Mouse (Mus musculus) lung, adult 18-20 months (tissue): ENCODE results near the gene Cnga3.

Source experiments
- DNase-seq, 2 experiments: peaks; one replicate each; pipeline ENCODE4 v3.0.0; 2022; ENCODE audit warnings: mixed read lengths in 2 of 2

Gene Cnga3

DNA sequence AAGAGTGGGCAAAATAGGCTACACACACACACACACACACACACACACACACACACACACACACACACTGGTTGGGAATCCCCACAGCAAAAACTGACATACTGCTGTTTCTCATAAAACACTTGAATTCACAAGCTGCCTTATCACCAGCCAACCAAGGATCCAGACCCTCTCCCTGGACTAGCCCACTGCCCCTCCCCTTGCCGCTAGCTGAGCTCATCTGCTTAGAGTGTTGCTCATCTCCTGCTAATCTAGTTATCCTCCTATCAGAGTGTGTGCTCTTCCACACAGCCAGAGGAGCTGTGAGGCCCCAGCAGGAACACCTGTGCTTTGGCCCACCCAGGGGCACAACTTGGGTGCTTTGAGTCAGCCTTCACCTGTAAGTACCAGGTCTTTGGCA is at the start of gene Cnga3:
Cnga3 (plus strand) TSS at position 291 of the 400 bp plus-strand sequence.
- no peak for DNase-seq

DNA sequence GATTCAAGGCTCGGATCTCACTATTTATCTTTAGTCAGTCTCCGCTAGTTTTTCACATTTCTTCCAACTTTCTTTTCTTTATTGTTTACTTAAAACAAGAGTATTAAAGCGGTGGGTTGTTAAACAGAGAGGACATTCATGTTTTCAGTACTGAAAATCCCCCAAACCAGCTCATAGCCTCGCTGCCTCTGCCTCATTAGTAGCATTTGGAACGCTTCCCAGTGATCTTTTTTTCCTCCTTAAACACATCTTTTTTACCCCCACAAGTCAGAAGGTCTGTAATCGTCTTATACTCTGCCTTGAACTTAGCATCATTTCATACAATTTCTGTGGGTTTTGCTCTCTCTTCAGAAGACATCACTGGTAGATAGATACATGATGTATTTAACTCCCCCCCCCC is 48.2 kb upstream of the Cnga3 start:
- DNase-seq, result no peak

DNA sequence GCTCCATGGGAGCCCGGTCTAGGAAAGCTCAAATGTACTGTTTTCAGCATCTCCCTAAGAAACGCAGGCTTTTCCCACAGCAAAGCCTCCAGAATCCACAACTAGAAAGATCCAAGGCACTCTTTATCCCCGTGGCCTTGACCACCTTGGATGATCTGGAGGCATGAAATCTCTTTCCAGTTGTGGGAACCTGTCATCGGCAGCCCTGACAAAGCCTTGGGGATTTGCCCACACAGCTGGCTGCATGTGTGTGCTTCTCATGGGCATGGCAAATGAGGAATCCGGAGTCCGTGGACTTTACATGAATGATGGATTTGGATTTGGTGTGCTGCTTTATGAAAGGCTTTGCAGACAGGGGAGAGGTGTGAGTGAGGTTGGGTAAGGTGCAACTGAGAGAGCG is 46.3 kb upstream of the Cnga3 start:
- DNase-seq, result no peak

DNA sequence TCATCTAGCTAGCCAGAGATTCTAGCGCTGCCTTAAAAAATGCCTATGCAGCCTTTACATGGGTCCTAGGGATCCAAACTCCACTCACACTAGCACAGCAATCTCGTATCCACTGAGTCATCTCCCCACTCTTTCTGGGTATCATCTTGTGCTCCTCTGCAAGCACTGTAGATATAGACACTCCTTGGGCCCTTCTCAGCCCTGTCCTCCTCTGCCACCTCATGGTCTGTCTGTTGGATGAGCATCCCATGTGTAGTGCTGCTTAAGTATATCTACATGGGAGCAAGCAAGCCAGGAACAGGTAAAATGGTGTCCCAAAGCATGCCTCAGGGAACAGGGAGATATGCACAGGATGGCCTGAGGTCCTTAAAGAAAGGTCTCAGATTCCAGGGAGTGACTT is 36.4 kb upstream of the Cnga3 start:
- no peak for DNase-seq

DNA sequence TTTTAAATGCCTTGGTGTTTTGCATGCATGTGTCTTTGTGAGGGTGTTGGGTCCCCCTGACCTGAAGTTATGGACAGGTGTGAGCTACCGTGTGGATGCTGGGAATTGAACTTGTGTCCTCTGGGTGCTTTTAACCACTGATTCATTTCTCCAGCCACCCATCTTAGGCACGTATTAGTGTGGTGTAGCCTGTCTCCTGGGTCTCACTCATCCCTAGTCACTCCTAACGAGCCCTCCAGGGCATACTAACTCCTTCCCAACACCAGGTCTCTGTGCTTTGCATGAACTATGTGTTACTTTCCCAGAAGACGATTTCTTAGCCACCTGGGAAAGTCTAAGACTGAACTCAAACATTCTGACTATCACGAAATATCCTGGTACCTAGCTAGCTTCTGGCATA is 34.4 kb upstream of the Cnga3 start:
- no peak for DNase-seq

DNA sequence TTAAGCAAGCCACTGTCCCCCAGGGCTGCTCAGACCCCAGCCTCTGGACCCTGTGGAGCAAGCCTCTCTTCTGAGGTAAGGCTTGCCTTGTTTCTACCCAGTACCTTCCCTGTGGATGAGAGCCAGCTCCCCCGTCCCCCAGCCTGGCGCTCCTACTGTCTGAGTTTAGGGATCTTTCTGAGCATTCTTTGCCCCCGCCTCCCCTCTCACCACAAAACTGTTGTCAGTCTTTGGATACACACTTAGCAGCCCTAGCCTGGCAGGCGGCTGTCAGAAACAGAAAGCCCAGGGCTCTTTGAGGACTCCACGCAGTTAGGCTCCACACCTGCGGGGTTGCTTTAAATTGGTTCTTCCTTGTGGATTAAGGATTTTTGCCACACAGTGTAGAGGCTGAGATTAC is 27.2 kb upstream of the Cnga3 start:
- no peak for DNase-seq

DNA sequence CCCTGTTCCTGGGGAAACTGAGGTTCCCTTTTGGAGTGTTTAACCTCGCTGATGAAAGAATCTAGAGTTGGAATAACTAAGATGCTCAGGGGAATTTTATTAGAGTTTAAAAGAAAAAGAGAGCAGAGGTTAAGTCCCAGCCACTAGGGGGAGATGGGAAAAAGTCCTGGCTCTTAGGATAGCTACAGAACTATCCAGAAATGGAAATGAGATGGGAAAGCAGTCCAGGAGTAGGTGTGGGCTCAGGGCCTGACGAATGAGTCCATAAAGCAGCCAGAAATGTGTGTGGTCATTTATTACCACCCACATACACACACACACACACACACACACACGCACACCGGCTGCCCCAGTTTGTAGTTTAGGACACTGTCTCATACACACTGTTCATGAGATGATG is 19.6 kb upstream of the Cnga3 start:
- DNase-seq, result no peak

DNA sequence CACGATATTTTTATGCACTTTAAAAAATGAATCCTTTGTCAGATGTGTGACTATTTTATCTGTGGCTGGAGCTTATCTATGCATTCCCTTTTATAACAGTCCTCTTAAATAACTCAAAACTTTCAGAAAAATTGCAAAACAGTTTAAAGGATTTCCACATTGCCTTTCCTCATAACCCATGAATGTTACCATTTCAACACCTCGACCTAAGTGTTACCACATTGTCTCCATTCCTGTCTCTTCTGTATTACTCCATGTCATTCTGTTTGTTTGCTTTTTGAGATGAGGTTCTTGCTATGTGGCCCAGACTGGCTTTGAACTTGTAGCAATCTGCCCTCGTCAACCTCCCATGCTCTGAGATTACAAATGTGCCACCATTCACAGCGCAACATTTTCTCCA is 12.8 kb upstream of the Cnga3 start:
- no peak for DNase-seq

DNA sequence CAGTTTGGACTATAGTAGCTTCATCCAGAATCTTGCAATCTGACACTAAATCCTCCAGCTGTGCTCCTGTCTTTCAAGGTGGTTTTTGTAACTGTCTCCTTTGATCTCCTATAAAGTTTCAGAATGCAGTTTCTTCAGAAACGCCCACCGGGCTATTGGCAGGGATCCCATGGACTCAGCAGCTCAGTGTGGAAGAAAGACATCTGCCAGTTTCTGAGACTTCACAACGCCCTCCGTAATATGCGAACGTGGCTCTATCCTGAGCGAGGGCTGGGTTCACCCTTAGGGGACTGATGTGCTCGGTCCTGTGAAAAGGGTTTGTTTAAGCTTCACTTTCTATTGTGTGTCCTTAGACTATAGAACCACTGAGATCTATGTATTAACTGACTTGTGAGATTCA is 6.5 kb upstream of the Cnga3 start:
- no peak for DNase-seq

DNA sequence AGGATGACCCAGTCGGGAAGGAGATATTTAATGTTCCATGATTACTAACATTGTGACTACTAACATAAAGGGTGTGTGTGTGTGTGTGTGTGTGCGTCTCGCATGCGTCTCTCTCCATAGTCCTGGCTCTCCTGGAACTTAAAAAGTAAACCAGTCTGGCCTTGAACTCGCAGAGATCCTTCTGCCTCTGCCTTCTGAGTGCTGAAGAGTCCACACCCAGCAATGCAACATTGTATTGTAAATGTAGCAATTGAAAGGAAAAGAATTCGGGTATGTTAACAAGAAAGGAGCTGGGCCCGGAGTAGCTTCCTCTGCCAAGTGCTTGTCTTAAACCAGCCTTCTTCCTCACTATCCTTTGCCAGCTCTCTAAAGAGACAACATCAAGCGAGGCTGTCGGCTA is 1.9 kb upstream of the Cnga3 start:
- DNase-seq, result no peak

DNA sequence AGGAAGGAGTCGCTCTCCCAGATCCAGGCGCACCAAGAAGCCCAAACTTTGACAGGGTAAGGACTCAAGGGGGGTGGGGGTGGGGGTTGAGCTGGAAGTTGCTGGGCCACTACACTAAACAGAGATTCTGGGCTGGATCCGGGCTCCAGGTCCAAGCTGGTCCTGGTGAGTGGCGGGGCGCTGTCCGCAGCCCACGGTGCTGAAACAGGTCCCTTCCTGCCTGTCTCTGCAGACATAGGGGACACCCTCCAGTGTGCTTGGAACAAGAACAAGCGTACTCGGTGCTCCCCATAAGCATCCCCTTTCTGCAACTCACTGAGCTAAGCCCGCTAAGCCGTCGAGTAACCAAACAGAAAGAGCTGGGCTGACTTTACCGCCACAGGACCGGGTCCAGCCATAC is 4.2 kb downstream of the Cnga3 start:
- peak; percentile 6 to 9 for DNase-seq

DNA sequence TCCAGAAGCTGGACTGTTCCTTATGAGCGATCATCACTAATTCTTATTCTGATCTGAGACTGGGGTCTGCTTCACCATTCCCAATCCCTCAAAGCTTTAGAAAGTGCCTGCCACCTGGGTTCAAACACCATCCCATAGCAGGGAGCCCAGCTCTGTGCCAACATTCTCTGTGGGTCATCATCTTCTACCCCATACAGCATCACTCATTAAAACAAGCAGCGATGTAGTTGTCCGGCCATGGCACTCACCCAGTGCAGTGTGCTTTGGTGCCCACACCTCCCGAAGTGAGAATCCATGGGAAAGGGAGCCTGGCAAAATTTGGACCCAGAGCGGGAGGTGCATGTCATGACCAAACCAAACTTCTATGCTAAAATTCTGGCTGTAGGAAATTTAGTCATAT is 5.4 kb downstream of the Cnga3 start:
- no peak for DNase-seq

DNA sequence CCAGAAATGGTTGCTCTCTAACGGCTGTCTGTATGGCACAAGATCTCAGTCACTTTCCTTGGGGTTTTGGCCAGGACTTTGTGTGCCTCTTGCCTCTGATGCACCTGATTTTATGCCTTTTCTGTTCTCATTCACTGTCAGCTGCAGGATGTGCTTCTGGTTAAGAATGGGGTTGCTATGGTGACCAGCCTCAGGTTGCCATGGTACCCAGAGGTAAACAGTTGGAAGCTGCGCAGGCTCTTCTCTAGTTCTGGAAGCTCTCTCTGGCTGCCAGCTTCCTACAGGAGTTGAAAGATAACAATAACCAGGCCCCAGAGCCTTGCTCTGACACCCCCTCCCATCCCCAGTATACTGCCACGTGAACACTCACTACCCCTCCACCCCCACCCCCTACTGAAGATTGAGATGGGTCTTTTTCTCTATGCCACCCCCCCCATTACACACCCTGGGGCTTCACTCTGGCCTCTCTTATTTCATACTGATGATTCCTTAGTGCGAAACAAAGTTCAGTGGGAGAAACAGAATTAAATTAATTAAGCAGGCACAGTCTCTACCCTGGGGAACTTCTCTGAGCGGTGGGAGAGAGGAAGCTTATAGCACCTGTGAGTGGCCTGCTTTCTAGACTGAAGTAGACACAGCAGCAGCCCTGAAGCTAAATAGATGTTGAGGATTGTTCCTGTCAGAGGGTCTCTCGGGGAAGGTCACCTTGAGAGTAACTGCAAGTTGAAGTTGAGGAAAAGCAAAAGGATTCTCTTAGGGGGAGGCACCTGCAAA is 6.1 kb downstream of the Cnga3 start:
- DNase-seq, result no peak

DNA sequence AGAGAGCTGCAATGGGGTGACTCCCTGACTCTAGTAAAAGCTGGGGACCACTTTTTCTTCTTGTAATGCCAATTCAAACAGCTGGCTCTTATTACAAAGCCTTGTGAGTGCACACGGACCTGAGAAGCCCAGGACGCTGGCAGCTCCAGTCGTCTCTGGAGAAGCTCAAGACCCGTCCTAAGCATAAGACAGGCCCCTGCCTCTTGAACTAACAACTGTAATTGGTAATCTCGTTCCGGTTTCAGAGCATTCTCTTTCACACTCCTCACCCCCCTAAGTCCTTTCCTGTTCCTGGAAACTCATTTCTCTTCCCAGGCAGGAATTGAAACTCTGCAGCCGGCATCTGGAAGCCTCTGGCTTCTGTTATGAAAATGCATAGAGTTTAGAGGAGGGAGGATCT is 7.8 kb downstream of the Cnga3 start:
- no peak for DNase-seq

DNA sequence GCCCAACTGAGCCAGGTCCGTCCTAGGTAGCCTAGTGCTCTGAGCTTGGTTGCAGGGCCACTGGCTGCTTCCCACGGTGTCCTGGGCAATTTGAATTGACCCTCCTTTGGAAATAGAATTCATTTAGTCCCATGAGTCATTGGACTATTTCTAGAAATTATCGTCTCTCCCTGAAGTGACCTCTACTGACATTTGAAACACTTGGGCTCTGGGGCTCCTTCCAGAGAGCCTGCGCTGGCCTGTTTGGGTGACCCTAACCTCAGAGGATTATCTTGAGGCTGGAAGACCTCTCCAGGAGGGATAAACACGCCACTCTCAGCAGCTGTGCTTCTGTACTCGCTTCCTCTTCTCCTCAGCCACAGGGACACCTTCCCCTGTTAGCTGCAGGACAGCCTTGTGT is 16.2 kb downstream of the Cnga3 start:
- DNase-seq, result no peak

DNA sequence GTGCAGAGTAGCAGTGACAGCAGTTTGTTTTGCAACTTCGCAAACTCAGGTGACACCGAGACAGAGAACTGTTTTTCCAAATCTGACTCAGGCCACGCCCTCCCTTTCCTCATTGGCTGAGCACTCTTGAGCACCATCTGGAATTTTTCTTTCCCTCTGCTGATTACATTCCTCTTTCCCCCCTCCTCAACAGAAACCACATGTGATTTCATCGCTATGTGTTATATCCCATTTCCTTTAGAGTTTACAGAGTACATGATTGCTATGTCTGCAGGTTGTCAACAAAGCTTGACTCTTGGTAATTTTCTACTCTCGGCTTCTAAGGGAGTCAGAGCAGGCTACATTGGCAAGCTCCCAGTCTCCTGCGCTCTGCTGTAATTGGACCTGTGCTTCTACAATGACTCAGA is 17.1 kb downstream of the Cnga3 start:
- DNase-seq, result peak; percentile 48 to 63

DNA sequence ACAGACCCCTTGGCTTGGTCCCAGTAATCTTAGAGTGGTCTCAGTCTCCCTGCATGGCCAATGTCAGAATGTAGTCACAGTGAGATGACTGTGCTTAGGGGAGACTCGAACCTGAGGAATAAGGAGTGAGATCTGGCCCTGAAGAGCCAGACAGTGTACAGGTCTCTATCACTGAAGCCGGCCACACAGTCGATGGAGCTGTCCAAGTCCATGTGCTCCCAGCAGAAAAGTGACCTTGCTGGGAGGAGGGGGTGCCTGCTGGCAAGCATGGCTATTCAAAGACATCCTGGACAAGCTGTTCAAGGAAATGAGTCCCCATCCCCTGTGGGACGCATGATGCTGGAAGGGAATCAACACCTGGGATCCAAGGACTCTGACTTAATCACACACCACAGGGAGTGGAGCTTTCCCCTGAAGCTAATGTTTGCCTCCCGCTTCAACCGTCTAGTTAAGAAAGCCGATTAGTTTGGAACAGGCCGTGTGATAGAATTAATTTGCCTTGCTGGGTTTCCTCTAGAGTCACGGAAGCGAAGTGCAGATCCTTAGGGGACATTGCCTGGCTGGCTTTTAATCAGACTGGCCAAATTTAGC is 24.9 kb downstream of the Cnga3 start:
- no peak for DNase-seq

DNA sequence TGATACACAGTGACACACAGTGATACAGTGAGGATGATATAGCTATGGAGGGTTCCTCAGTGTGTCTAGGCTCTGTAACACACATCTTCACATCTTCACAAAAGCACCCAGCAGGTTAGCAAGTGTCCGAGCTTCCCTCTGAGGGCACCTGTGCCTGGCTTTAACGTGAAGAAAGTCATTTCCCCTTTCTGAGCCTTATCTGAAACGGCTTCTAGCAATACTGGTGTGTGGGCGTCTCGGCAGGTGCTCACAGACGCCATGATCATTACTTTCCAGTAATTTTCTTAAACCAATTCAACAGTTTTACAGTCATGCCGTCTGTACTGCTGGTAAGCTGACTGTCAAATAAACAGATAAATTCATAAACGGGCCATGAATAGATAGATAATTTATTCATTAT is 28.0 kb downstream of the Cnga3 start:
- DNase-seq, result no peak

DNA sequence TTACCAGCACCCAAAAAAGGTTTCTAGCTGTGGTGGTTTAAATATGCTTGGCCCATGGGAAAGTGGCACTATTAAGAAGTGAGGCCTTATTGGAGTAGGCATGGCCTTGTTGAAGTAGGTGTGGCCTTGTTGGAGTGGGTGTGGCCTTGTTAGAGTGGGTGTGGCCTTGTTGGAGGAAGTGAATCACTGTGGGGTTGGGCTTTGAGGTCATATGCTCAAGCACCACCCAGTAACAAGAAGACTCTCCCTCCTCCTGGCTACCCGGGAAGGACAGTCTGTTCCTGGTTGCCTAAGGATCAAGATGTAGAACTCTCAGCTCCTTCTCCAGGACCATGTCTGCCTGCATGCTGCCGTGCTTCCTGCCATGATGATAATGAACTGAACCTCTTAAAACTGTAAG is 32.2 kb downstream of the Cnga3 start:
- no peak for DNase-seq

DNA sequence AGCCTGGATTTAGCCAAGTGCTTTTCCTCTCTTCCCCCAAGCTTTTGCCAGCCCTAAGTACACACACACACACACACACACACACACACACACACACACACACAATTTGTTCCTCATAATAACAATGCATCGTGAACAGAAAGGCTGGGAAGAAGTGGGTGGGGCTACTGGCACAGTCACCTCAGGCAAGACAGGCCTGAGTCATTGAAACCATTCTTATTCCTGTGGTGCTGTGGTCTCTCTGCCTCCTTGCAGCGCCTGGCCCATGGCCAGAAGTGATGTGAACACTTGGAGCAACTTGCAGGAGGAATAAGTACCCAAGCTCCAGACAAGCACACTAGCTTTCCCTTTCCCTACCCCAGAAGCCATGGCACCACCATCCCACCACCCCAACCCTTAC is 34.2 kb downstream of the Cnga3 start:
- DNase-seq, result peak; percentile 7 to 42

DNA sequence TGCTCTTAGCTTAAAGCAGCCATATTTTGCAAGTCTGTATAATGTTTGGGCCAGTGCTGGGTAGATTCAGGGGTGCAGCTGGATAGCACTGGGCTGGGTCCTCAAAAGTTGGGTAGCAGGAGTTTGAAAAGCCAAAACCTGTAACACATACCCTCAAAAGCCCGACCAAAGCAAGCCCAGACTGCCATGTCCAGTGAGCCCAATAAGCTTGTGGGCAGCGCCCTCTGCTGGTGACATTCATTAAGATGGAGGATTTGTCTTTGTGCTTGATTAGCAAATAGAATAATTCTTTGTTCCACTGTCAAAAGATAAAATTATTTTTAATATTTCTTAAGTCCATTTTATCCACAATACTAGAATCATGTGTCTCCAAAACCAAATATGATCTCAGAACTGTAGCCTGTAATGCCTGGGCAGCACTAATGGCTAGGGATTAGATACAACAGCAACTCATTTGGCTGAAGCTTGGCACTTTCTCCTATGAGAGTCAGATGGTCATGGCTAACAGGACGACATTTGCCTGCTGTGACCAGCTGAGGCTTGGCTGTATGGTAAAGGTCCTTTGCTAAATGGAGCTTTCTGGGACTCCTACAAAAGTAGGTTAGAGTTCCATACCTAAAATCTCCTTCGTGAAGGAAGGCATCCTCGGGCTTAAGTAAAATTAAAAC is 36.5 kb downstream of the Cnga3 start:
- DNase-seq, result peak; percentile 71

DNA sequence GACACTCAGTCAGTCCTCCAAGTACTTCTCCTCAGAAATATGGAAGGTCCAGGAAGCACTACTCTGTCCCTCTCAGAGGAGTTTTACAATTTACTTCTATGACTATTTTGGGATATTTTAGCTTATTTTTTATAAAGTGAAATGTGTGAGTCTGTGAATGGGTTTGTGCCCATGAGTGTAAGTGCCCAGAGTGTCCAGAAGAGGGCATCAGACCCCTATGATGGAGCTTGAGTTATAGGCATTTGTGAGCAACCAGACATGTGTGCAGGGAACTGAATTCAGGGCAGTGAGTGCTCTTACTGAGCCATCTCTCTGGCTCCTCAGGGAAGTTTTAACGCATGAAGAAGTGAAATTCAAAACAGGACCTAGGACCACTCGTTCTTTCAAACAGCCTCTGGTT is 44.2 kb downstream of the Cnga3 start:
- no peak for DNase-seq

DNA sequence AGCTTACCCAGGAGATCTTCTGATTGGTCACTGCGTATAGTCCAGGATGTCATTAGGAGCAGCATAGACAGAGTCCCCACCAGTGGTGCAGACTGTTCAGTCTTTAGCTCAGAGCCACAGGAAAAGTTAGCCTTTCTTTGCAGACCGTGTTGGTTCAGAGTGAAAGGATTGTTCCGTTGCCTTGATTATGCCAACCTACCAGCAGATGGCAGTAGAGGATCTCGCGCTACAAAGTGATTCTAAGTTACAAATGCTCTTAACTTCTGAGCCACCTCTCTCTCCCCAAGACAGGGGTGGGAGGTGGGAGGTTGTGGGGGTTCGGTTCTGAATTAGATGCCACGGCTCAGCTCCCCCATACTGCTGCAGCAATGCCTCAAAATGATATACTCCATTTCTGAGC is 58.2 kb downstream of the Cnga3 start:
- DNase-seq, result peak; percentile 40 to 54

DNA sequence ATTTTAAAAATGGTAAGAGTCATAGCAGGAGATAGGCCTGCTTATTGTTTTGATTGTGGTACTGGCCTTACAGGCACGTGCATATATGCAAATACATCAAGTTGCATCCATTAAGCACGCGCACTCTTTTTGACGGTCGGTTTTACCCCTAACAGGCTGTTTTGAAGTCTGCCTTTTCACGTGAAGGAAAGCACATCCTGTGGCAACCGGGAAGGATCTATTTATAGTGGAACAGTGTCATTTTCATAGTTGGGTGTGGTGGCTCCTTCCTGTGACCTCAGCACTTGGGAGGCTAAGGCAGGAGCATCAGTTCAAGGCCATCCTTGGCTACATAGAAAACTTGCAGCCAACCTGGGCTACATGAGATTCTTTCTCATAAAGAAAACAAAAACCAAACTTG is 72.3 kb downstream of the Cnga3 start:
- no peak for DNase-seq
